Mouse (Mus musculus) retina, postnatal 7 days (tissue): ENCODE results near the gene Btbd35f13.
"Not testable (repeated sequence)": the region's sequence is repeated elsewhere in the genome, so short reads cannot be mapped to it uniquely, and the experiment has no call there.

ENCODE experiments used
- DNase-seq: peaks from one replicate; pipeline ENCODE4 v3.0.0-alpha.2; 2012; ENCODE audit warnings: low read depth, low spot score

Gene Btbd35f13

DNA sequence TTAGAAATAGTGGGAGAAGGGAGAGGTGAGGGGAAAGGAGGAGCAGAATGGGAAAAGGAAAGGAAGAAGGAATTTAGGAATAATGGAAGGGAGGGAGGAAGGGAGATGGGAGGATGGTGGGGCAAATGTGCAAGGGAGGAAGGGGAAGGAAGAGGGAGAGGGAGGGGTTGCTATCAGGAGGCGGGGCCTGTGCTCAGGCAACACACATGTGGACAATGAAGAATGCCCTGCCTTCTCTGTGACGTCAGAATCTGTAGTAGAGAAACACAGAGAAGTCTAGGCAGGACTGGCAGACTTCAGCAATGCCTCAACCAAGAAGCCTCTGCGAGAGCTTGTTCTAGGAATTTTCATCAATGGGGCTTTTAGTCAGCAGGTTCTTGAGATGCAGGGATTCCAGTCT is at the start of gene Btbd35f13:
Gene Btbd35f13, plus strand, starts transcription at position 301 of the 400 bp plus-strand sequence.
- not testable (repeated sequence) for DNase-seq

DNA sequence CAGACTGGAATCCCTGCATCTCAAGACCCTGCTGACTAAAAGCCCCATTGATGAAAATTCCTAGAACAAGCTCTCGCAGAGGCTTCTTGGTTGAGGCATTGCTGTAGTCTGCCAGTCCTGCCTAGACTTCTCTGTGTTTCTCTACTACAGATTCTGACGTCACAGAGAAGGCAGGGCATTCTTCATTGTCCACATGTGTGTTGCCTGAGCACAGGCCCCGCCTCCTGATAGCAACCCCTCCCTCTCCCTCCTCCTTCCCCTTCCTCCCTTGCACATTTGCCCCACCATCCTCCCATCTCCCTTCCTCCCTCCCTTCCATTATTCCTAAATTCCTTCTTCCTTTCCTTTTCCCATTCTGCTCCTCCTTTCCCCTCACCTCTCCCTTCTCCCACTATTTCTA is 45.3 kb downstream of the Btbd35f13 start, which contains the start of gene Btbd35f14:
Gene Btbd35f14, minus strand, starts transcription at position 101 of the 400 bp plus-strand sequence.
- DNase-seq = not testable (repeated sequence)
